26 mouse cellular contexts compared by ENCODE assay signal in the genomic region with DNA sequence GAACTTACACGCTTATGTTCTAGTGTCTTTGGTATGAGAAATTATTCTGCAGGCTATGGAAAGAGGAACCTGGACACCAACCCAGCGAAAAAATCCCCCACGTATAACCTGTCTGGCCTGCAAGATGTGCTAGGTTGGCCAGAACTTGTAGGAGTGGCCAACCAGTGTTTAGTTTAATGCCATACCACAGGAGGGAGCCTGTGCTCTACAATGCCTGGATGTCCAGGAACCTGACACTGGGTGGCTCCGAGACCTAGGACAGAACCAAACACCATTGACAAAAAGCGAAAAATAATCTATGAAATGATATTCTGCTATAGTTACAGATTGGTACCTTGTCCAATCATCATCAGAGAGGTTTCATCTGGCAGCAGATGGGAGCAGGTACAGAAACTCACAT. TPM values are rescaled to one million over a fixed set of nuclear protein-coding genes. Genes with fewer than 3 reads are reported as not detected.
DNase-seq lines count a peak whose midpoint lies in the region; ATAC-seq and TF ChIP-seq lines count a peak whose summit lies in the region.
"Had no signal": no experiment of that assay in that cellular context is flagged by ENCODE, and none has a peak within 500 bp of the region (broad histone marks: within the 10 kb centered on the region; RNA-seq: fewer than 3 reads in every experiment).

No protein-coding gene starts in this region.

- H3K4me1 ChIP-seq in kidney, embryonic 16.5 days (ENCODE audit: insufficient read depth, low read length): no peaks in the 10 kb centered on the region
- H3K4me1 ChIP-seq: embryonic facial prominence, embryonic 10.5 days; forebrain, embryonic 13.5 days; heart, embryonic 10.5 days; hindbrain, embryonic 13.5 days; liver, embryonic 13.5 days; midbrain, embryonic 13.5 days had no signal

- peak; percentile 6 for DNase-seq in adrenal gland, postnatal 10 days
- DNase-seq in adrenal gland, adult 8-10 months: no peak
- DNase-seq in kidney, adult 9 months: peak; percentile 65
- DNase-seq in Patski (ENCODE audit: low read depth, low spot score): no peak
- peak; percentile 39 to 49 for DNase-seq in kidney, postnatal 36 days
- no peak for DNase-seq in layer of hippocampus, postnatal 36 days
- no peak for DNase-seq in gastrocnemius, adult 2 months
- DNase-seq: cerebellum, postnatal 25 days; gastrocnemius, postnatal 25 days; heart, postnatal 10 days; layer of hippocampus, adult 9-11 months; liver, embryonic 13.5 days; retina, postnatal 1 day had no signal

- POLR2A ChIA-PET in Patski (lab: Charles Lee): no interaction called here

- H3K4me3 ChIP-seq in kidney, embryonic 16.5 days (ENCODE audit: low read length): no peak overlapping the region
- no peak overlapping the region for H3K4me3 ChIP-seq in gastrocnemius, adult 2 months
- H3K4me3 ChIP-seq: embryonic facial prominence, embryonic 10.5 days; forebrain, embryonic 13.5 days; heart, embryonic 10.5 days; hindbrain, embryonic 13.5 days; liver, embryonic 13.5 days; midbrain, embryonic 13.5 days had no signal

- H3K27ac ChIP-seq in kidney, embryonic 16.5 days (ENCODE audit: low read length): no peak overlapping the region
- no peak overlapping the region for H3K27ac ChIP-seq in gastrocnemius, adult 2 months
- H3K27ac ChIP-seq: embryonic facial prominence, embryonic 10.5 days; forebrain, embryonic 13.5 days; heart, embryonic 10.5 days; hindbrain, embryonic 13.5 days; liver, embryonic 13.5 days; midbrain, embryonic 13.5 days had no signal

- no peak overlapping the region for H3K4me2 ChIP-seq in kidney, embryonic 16.5 days (replicated peaks; ENCODE audit: low read depth, low read length)
- H3K4me2 ChIP-seq: forebrain, embryonic 13.5 days; hindbrain, embryonic 13.5 days; liver, embryonic 13.5 days; midbrain, embryonic 13.5 days had no signal

- CTCF ChIA-PET in Patski (lab: Charles Lee): interaction anchor here (1.2 kb wide), 1 partner anchor 675 kb away, joined by 3 read pairs; no protein-coding TSS in a partner anchor

- no peaks in the 10 kb centered on the region for H3K9me3 ChIP-seq in kidney, embryonic 16.5 days (ENCODE audit: low read length)
- H3K9me3 ChIP-seq: embryonic facial prominence, embryonic 10.5 days; forebrain, embryonic 13.5 days; G1E; heart, embryonic 10.5 days; hindbrain, embryonic 13.5 days; liver, embryonic 13.5 days; midbrain, embryonic 13.5 days had no signal

- H3K9ac ChIP-seq in kidney, embryonic 16.5 days (replicated peaks; ENCODE audit: low read length): no peak overlapping the region
- H3K9ac ChIP-seq: forebrain, embryonic 13.5 days; hindbrain, embryonic 13.5 days; liver, embryonic 13.5 days; midbrain, embryonic 13.5 days had no signal

- intact Hi-C loops in gastrocnemius, adult 2 months (cut with DNase I): no loop called here

- no peaks in the 10 kb centered on the region for H3K27me3 ChIP-seq in kidney, embryonic 16.5 days (ENCODE audit: insufficient read depth, low read length)
- H3K27me3 ChIP-seq in Patski: peaks cover 5% of the 10 kb centered on the region
- H3K27me3 ChIP-seq: forebrain, embryonic 13.5 days; hindbrain, embryonic 13.5 days; liver, embryonic 13.5 days; midbrain, embryonic 13.5 days had no signal

- 76% methylated on average over 5 of the region's 5 CpGs for WGBS in kidney, embryonic 16.5 days

- in situ Hi-C loops in Patski (cut with MboI; ENCODE audit: low pct_unique_long_range_greater_than_20kb): no loop called here

- peak; percentile 43 for TF ChIP-seq CTCF in Patski (IDR thresholded peaks at IDR 0.05)
- no peak for TF ChIP-seq CTCF in gastrocnemius, adult 2 months (IDR thresholded peaks at IDR 0.05)

- ATAC-seq in kidney, embryonic 16.5 days (ENCODE audit: low FRiP score, low TSS enrichment): no peak
- ATAC-seq in Patski: no peak
- ATAC-seq: forebrain, embryonic 13.5 days; lung, postnatal 0 days; midbrain, embryonic 13.5 days had no signal

- no peaks in the 10 kb centered on the region for H3K36me3 ChIP-seq in kidney, embryonic 16.5 days (ENCODE audit: insufficient read depth, low read length)
- H3K36me3 ChIP-seq: embryonic facial prominence, embryonic 10.5 days; G1E; heart, embryonic 10.5 days; hindbrain, embryonic 13.5 days; liver, embryonic 13.5 days; midbrain, embryonic 13.5 days had no signal

RNA-seq across cellular contexts. Expression of gene Sult1d1, which starts 8.7 kb away (rescaled TPM):
- total RNA-seq in adrenal gland, postnatal 10 days (2021): 10 to 100 TPM in 1 of 2 experiments, 1 to 10 TPM in 1; 6.0 to 16.6 TPM
- under 1 TPM in 1 of 4 experiments, not detected in 3; 0.11 TPM for total RNA-seq in adrenal gland, adult 8-10 months (2022)
- polyA plus RNA-seq in kidney, embryonic 16.5 days (2015; fragmentation: Nextera tagmentation; extraction: Ambion mirVana): 66.8 and 72.1 TPM in 2 replicates
- polyA plus RNA-seq in Patski (2021): not detected
- total RNA-seq in layer of hippocampus, postnatal 36 days (2021): not detected
- total RNA-seq in gastrocnemius, adult 2 months (2021): not detected
- total RNA-seq: gastrocnemius, postnatal 25 days; heart, postnatal 10 days; left cerebral cortex, postnatal 36 days; megakaryocyte progenitor cell, adult 5-6 weeks; neutrophil, adult 5-6 weeks had no signal
- polyA plus RNA-seq: embryonic facial prominence, embryonic 10.5 days; forebrain, embryonic 13.5 days; G1E; heart, embryonic 10.5 days; hindbrain, embryonic 13.5 days; midbrain, embryonic 13.5 days had no signal

RNA-seq across cellular contexts. Expression of gene Sult1b1, which starts 22.1 kb away (rescaled TPM):
- under 1 TPM; 0.30 to 0.84 TPM for total RNA-seq in adrenal gland, postnatal 10 days (2021)
- total RNA-seq in adrenal gland, adult 8-10 months (2022): not detected
- 2.1 and 2.3 TPM in 2 replicates for polyA plus RNA-seq in kidney, embryonic 16.5 days (2015; fragmentation: Nextera tagmentation; extraction: Ambion mirVana)
- not detected for polyA plus RNA-seq in Patski (2021)
- total RNA-seq in layer of hippocampus, postnatal 36 days (2021): not detected
- total RNA-seq in gastrocnemius, adult 2 months (2021): not detected
- total RNA-seq: gastrocnemius, postnatal 25 days; heart, postnatal 10 days; left cerebral cortex, postnatal 36 days; megakaryocyte progenitor cell, adult 5-6 weeks; neutrophil, adult 5-6 weeks had no signal
- polyA plus RNA-seq: forebrain, embryonic 13.5 days; G1E; hindbrain, embryonic 13.5 days; lung, postnatal 0 days; midbrain, embryonic 13.5 days had no signal

RNA-seq across cellular contexts. Expression of gene Sult1e1, which starts 31.2 kb away (rescaled TPM):
- total RNA-seq in adrenal gland, postnatal 10 days (2021): under 1 TPM in 1 of 2 experiments, not detected in 1; 0.84 TPM
- 1 to 10 TPM in 3 of 4 experiments, under 1 TPM in 1; 0.98 to 5.8 (median 1.9) TPM for total RNA-seq in adrenal gland, adult 8-10 months (2022)
- 0.42 and 0.46 TPM in 2 replicates for polyA plus RNA-seq in kidney, embryonic 16.5 days (2015; fragmentation: Nextera tagmentation; extraction: Ambion mirVana)
- not detected for polyA plus RNA-seq in Patski (2021)
- total RNA-seq in layer of hippocampus, postnatal 36 days (2021): not detected
- under 1 TPM in 1 of 2 experiments, not detected in 1; 0.26 TPM for total RNA-seq in gastrocnemius, adult 2 months (2021)
- total RNA-seq: G1E; gastrocnemius, postnatal 25 days; heart, postnatal 10 days; left cerebral cortex, postnatal 36 days; megakaryocyte progenitor cell, adult 5-6 weeks; neutrophil, adult 5-6 weeks had no signal
- polyA plus RNA-seq: forebrain, embryonic 13.5 days; G1E; heart, embryonic 10.5 days; hindbrain, embryonic 13.5 days; intestine, embryonic 14.5 days; liver, embryonic 13.5 days; lung, postnatal 0 days; midbrain, embryonic 13.5 days; stomach, embryonic 14.5 days had no signal

Comparison
In these comparisons a context has a peak if more than half of its experiments do, and no peak if none do; other contexts are left out.
1. DNase-seq: peak in adrenal gland, postnatal 10 days (single experiment), kidney, adult 9 months (single experiment) and kidney, postnatal 36 days (2 of 2); none in adrenal gland, adult 8-10 months (single experiment), Patski (single experiment), layer of hippocampus, postnatal 36 days (0 of 2) and gastrocnemius, adult 2 months (single experiment).
2. RNA of gene Sult1d1, which starts 8.7 kb away (total RNA-seq): 6.0 to 16.6 TPM in adrenal gland, postnatal 10 days; 0.11 TPM in adrenal gland, adult 8-10 months, not detected in layer of hippocampus, postnatal 36 days and not detected in gastrocnemius, adult 2 months; every median in the first group is over 4 times any median in the second.